Mouse (Mus musculus) heart, postnatal 0 days (tissue): ENCODE results near the gene Krtap5-1. TPM values are rescaled to one million over a fixed set of nuclear protein-coding genes. Genes with fewer than 3 reads are reported as not detected.
"Not testable (repeated sequence)": the region's sequence is repeated elsewhere in the genome, so short reads cannot be mapped to it uniquely, and the experiment has no call there.

ENCODE experiments used
- ATAC-seq: fragments of 200-750 bp; cut with Nextera tagmentation; 2 replicates; pipeline ENCODE4 v1.8.0; 2017; ENCODE audit warnings: low read depth, moderate number of reproducible peaks, moderate library complexity; ENCODE audit not compliant: insufficient read depth
- DNase-seq: peaks from one replicate; pipeline ENCODE4 v3.0.0-alpha.2; 2016; ENCODE audit warnings: low spot score
- H3K27ac ChIP-seq: fragments of 300-500 bp; sonication (generic); 2 replicates; pipeline ENCODE4 v1.5.1; 2014; ENCODE audit warnings: low read depth, mild to moderate bottlenecking
- H3K27me3 ChIP-seq: fragments of 300-500 bp; sonication (generic); 2 replicates; pipeline ENCODE4 v1.6.1; 2014; ENCODE audit warnings: low read length, mixed read lengths; ENCODE audit not compliant: control insufficient read depth, insufficient read depth
- H3K36me3 ChIP-seq: fragments of 300-500 bp; sonication (generic); replicated peaks from 2 replicates; pipeline ENCODE4 v1.6.1; 2014; ENCODE audit warnings: low read length, mixed read lengths; ENCODE audit not compliant: control insufficient read depth, insufficient read depth
- H3K4me1 ChIP-seq: fragments of 300-500 bp; sonication (generic); 2 replicates; pipeline ENCODE4 v1.6.1; 2014; ENCODE audit warnings: antibody characterized with exemption; ENCODE audit not compliant: control insufficient read depth, insufficient read depth
- H3K4me2 ChIP-seq: fragments of 300-500 bp; sonication (generic); 2 replicates; pipeline ENCODE4 v1.6.1; 2014; ENCODE audit warnings: low read depth, mild to moderate bottlenecking, low read length, moderate library complexity
- H3K4me3 ChIP-seq: fragments of 300-500 bp; sonication (generic); 2 replicates; pipeline ENCODE4 v1.5.1; 2014; ENCODE audit warnings: low read depth, low read length
- H3K9ac ChIP-seq: fragments of 300-500 bp; sonication (generic); replicated peaks from 2 replicates; pipeline ENCODE4 v1.6.1; 2014; ENCODE audit warnings: low read depth, low read length, mixed read lengths
- H3K9me3 ChIP-seq: fragments of 300-500 bp; sonication (generic); replicated peaks from 2 replicates; pipeline ENCODE4 v1.6.1; 2016; ENCODE audit warnings: low read length; ENCODE audit not compliant: control insufficient read depth
- CTCF ChIP-seq: IDR thresholded peaks from 2 replicates; pipeline ENCODE4 v1.5.1; 2016; ENCODE audit warnings: antibody characterized with exemption, control low read depth, low read depth
- EP300 ChIP-seq: IDR thresholded peaks from 2 replicates; pipeline ENCODE4 v1.6.1; 2016; ENCODE audit warnings: antibody characterized with exemption, low read depth
- WGBS: fragments of 180-500 bp; shearing (Covaris S2); extraction: QIAGEN DNeasy Blood & Tissue Kit; methylation state at CpG from one replicate; pipeline ENCODE4 v1.1.7; 2014; 5-methylcytosine and 5-hydroxymethylcytosine counted together
- polyA plus RNA-seq: library from polyadenylated mRNA; unstranded; fragments of >200 nt; fragmentation: Nextera tagmentation; extraction: Ambion mirVana; gene quantifications from 2 replicates; pipeline ENCODE4 v1.2.1, GENCODE M21; 2015
- total RNA-seq: library from RNA; depleted of rRNA; stranded (reverse); fragments of >200 nt; gene quantifications from 2 replicates; pipeline ENCODE4 v1.2.3, GENCODE M21; 2014; ENCODE audit warnings: low replicate concordance; rRNA removed

Krtap5-1 gene
- total RNA-seq: not detected in 2 replicates
- polyA plus RNA-seq: not detected in 2 replicates

GRCm38 (mm10) chr7:142297018-142297417 is at the start of gene Krtap5-1:
Gene Krtap5-1 (minus strand): TSS chr7:142297118.
- not testable (repeated sequence) for ATAC-seq, H3K27ac ChIP-seq, H3K4me3 ChIP-seq, DNase-seq, H3K9ac ChIP-seq, H3K27me3 ChIP-seq, H3K9me3 ChIP-seq, H3K4me2 ChIP-seq, H3K36me3 ChIP-seq
- H3K4me1 ChIP-seq: 0 out of 2 replicates have a peak, but pooled peaks cover 11% of the 10 kb centered on the region

GRCm38 (mm10) chr7:142342247-142342640 is 45.3 kb upstream of the Krtap5-1 start:
- H3K36me3 ChIP-seq: no peaks in the 10 kb centered on the region
- peak overlapping the region; percentile 40; the same call in 1 of the 2 replicates for H3K27ac ChIP-seq
- no peaks in the 10 kb centered on the region for H3K9me3 ChIP-seq
- H3K9ac ChIP-seq: no peak overlapping the region
- 69% methylated on average over 3 of the region's 3 CpGs for WGBS
- no peak for DNase-seq
- no peaks in the 10 kb centered on the region for H3K27me3 ChIP-seq
- H3K4me3 ChIP-seq: no peak overlapping the region
- H3K4me1 ChIP-seq: no peaks in the 10 kb centered on the region
- no peak for TF ChIP-seq CTCF
- no peak for TF ChIP-seq EP300
- H3K4me2 ChIP-seq: no peak overlapping the region
- ATAC-seq: no peak

GRCm38 (mm10) chr7:142341564-142342246 is 44.8 kb upstream of the Krtap5-1 start:
- Histone ChIP-seq H3K9me3 (no peaks in the 10 kb centered on the region), H3K9ac (no peak overlapping the region), H3K4me3 (no peak overlapping the region), H3K27me3 (no peaks in the 10 kb centered on the region), H3K4me1 (no peaks in the 10 kb centered on the region), H3K27ac (peak overlapping the region; percentile 40; the same call in 1 of the 2 replicates), H3K36me3 (no peaks in the 10 kb centered on the region), H3K4me2 (no peak overlapping the region)
- TF ChIP-seq CTCF (no peak), EP300 (no peak)
- ATAC-seq: no peak
- 70% methylated on average over 10 of the region's 10 CpGs for WGBS
- no peak for DNase-seq

GRCm38 (mm10) chr7:142340269-142340970 is 43.5 kb upstream of the Krtap5-1 start:
- WGBS: 60% methylated on average over 10 of the region's 10 CpGs
- ATAC-seq (no peak), DNase-seq (no peak)
- H3K4me2 ChIP-seq: no peak overlapping the region
- H3K27me3 ChIP-seq: no peaks in the 10 kb centered on the region
- no peaks in the 10 kb centered on the region for H3K4me1 ChIP-seq
- no peak overlapping the region for H3K4me3 ChIP-seq
- H3K9ac ChIP-seq: no peak overlapping the region
- H3K9me3 ChIP-seq: no peaks in the 10 kb centered on the region
- no peak overlapping the region for H3K27ac ChIP-seq
- TF ChIP-seq EP300: no peak
- TF ChIP-seq CTCF: no peak
- H3K36me3 ChIP-seq: no peaks in the 10 kb centered on the region

GRCm38 (mm10) chr7:142335151-142335550 is 38.2 kb upstream of the Krtap5-1 start:
- H3K9ac ChIP-seq: no peak overlapping the region
- H3K4me3 ChIP-seq: no peak overlapping the region
- no peak for DNase-seq
- no peaks in the 10 kb centered on the region for H3K36me3 ChIP-seq
- H3K27ac ChIP-seq: no peak overlapping the region
- TF ChIP-seq CTCF (no peak), EP300 (no peak)
- no peak overlapping the region for H3K4me2 ChIP-seq
- no peaks in the 10 kb centered on the region for H3K9me3 ChIP-seq
- no peak for ATAC-seq
- whole genome bisulfite sequencing: 83% methylated on average over 8 of the region's 8 CpGs
- no peaks in the 10 kb centered on the region for H3K27me3 ChIP-seq
- H3K4me1 ChIP-seq: peaks cover 12% of the 10 kb centered on the region
